In the genomic region with DNA sequence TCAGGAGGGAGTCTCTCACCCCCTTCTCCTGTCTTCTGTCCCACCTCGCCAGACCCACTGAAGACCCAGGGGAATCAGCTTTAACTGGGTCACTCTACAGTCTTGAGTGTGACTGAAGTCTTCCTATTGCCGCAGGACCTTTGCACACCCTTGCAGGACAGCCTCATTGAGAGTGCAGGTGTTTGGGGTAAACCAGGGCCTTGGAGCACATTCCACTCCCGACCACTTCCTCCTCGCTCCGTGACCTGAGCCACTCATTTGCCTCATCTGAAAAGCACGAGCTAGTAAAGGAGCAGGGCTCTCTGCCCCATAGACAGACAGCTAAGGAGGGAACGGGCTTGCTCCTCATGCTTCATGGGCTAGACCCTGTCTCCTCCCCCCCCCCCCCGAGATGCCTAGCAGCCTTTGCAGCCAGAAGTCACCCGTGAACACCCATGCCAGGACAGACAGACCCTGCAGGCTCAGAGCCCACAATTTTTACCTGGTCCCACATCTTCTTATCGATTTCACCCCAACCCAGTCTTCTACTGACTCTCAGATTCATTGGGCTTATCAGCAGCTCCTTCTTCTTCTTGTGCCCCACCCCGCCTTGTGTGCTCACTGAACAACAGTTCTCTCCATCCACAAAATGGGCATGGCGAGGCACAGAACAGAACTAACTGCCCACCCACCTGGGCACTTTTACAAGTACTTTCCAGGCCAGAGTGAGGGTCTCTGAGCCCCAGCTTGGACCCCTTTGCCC, we compare ENCODE assay signal across 14 mouse cellular contexts. TPM values are rescaled to one million over a fixed set of nuclear protein-coding genes. Genes with fewer than 3 reads are reported as not detected.
A peak's percentile ranks its signal among the peaks of the same experiment; 100 is the strongest.
DNase-seq lines count a peak whose midpoint lies in the region; ATAC-seq and TF ChIP-seq lines count a peak whose summit lies in the region.
"Had no signal": no experiment of that assay in that cellular context is flagged by ENCODE, and none has a peak within 500 bp of the region (broad histone marks: within the 10 kb centered on the region; RNA-seq: fewer than 3 reads in every experiment).

No protein-coding gene starts in this region.

- H3K36me3 ChIP-seq in heart, embryonic 15.5 days = no peaks in the 10 kb centered on the region
- H3K36me3 ChIP-seq in spleen, adult 2 months (ENCODE audit: control insufficient read depth, insufficient read depth, low read length) = peaks cover 5% of the 10 kb centered on the region; the same call in 1 of the 2 replicates
- peaks cover 16% of the 10 kb centered on the region; the same call in 1 of the 2 replicates for H3K36me3 ChIP-seq in macrophage (ENCODE audit: inconsistent target)
- H3K36me3 ChIP-seq: limb, embryonic 15.5 days had no signal

- no peak for DNase-seq in heart, postnatal 4 days
- no peak for DNase-seq in spleen, adult 2 months (ENCODE audit: low read depth in 1 of 2, low spot score in 2 of 2)
- no peak for DNase-seq in spleen, postnatal 14 days (ENCODE audit: low spot score in 2 of 2)
- no peak for DNase-seq in cerebellum, adult 9-11 months
- no peak for DNase-seq in ovary, postnatal 36 days (ENCODE audit: low spot score)

- no peak for TF ChIP-seq CTCF in spleen, adult 2 months (IDR thresholded peaks at IDR 0.05; ENCODE audit: extremely low read depth, insufficient read depth, insufficient read length, insufficient replicate concordance)

- H3K27me3 ChIP-seq in heart, embryonic 15.5 days = peaks cover 37% of the 10 kb centered on the region
- H3K27me3 ChIP-seq in spleen, adult 2 months (ENCODE audit: control insufficient read depth, insufficient read depth, low read length) = no peaks in the 10 kb centered on the region

- 67% methylated on average over 12 of the region's 12 CpGs for WGBS in heart, embryonic 15.5 days
- 40% methylated on average over 11 of the region's 12 CpGs for WGBS in spleen, adult 2 months
- 57% methylated on average over 12 of the region's 12 CpGs for WGBS in macrophage (ENCODE audit: missing documents)

- H3K9ac ChIP-seq in heart, embryonic 15.5 days = no peak overlapping the region
- H3K9ac ChIP-seq: limb, embryonic 15.5 days had no signal

- H3K4me3 ChIP-seq in heart, embryonic 15.5 days = 0 out of 2 replicates have a peak overlapping the region, but pooled peaks have one; percentile 42
- H3K4me3 ChIP-seq in spleen, adult 2 months (ENCODE audit: extremely low read depth, insufficient read depth, insufficient read length) = peak overlapping the region; percentile 68
- H3K4me3 ChIP-seq in macrophage (ENCODE audit: inconsistent target) = peak overlapping the region; percentile 83

- no peaks in the 10 kb centered on the region for H3K9me3 ChIP-seq in heart, embryonic 15.5 days (replicated peaks)
- H3K9me3 ChIP-seq: limb, embryonic 15.5 days had no signal

- H3K4me2 ChIP-seq in heart, embryonic 15.5 days = peak overlapping the region; percentile 68

- peaks cover 18% of the 10 kb centered on the region for H3K4me1 ChIP-seq in heart, embryonic 15.5 days (replicated peaks)
- peaks cover 17% of the 10 kb centered on the region for H3K4me1 ChIP-seq in spleen, adult 2 months (ENCODE audit: control insufficient read depth, insufficient read depth, insufficient read length)

- TF ChIP-seq POLR2A in spleen, adult 2 months (IDR thresholded peaks at IDR 0.05; ENCODE audit: low read depth, low read length) = no peak

- peaks cover 59% of the 10 kb centered on the region for H3K79me2 ChIP-seq in macrophage (ENCODE audit: inconsistent target)

- no peak for ATAC-seq in heart, embryonic 15.5 days (replicated peaks; ENCODE audit: insufficient number of reproducible peaks, insufficient read depth, low FRiP score, low read depth)
- ATAC-seq: forebrain, embryonic 14.5 days; intestine, postnatal 0 days; Patski had no signal

- H3K27ac ChIP-seq in heart, embryonic 15.5 days = no peak overlapping the region
- H3K27ac ChIP-seq in spleen, adult 2 months (ENCODE audit: insufficient read depth, low read length) = peak overlapping the region; percentile 83
- peak overlapping the region; percentile 90 for H3K27ac ChIP-seq in macrophage
- H3K27ac ChIP-seq: limb, embryonic 15.5 days had no signal

RNA-seq across cellular contexts. Expression of a gene that starts 1.8 kb away (rescaled TPM):
- 39.1 and 47.0 TPM in 2 replicates for polyA plus RNA-seq in heart, embryonic 15.5 days (2015; fragmentation: Nextera tagmentation; extraction: Ambion mirVana)
- 10 to 100 TPM; 28.9 to 31.7 TPM for total RNA-seq in heart, postnatal 4 days (2021)
- polyA plus RNA-seq in spleen, adult 2 months (2012; rRNA removed) = 168 and 181 TPM in 2 replicates
- total RNA-seq in macrophage (2018; cell fraction: chromatin; rRNA removed) = 100 to 1,000 TPM in 13 of 26 experiments, 10 to 100 TPM in 13; 24.1 to 184 (median 97.0) TPM
- 100 to 1,000 TPM; 518 to 856 (median 728) TPM for total RNA-seq in macrophage (2018; cell fraction: cytosol; rRNA removed)
- 100 to 1,000 TPM in 25 of 26 experiments, 10 to 100 TPM in 1; 78.4 to 397 (median 257) TPM for total RNA-seq in macrophage (2018; cell fraction: nucleus; rRNA removed)
- 662 to 1,499 TPM (median 1,028 TPM) in 3 replicates for polyA plus RNA-seq in macrophage (2018)

RNA-seq across cellular contexts. Expression of a gene that starts 10.8 kb away (rescaled TPM):
- 1.1 and 2.7 TPM in 2 replicates for polyA plus RNA-seq in heart, embryonic 15.5 days (2015; fragmentation: Nextera tagmentation; extraction: Ambion mirVana)
- 1 to 10 TPM in 1 of 2 experiments, under 1 TPM in 1; 0.98 to 2.4 TPM for total RNA-seq in heart, postnatal 4 days (2021)
- polyA plus RNA-seq in spleen, adult 2 months (2012; rRNA removed) = 1.1 and 1.2 TPM in 2 replicates
- not detected for total RNA-seq in macrophage (2018; cell fraction: chromatin; rRNA removed)
- under 1 TPM in 2 of 26 experiments, not detected in 24; 0.18 to 0.35 TPM for total RNA-seq in macrophage (2018; cell fraction: cytosol; rRNA removed)
- not detected for total RNA-seq in macrophage (2018; cell fraction: nucleus; rRNA removed)
- not detected in 3 replicates for polyA plus RNA-seq in macrophage (2018)
- total RNA-seq: megakaryocyte-erythroid progenitor cell, adult 5-6 weeks; monocyte, adult 5-6 weeks had no signal
- polyA plus RNA-seq: Patski had no signal

RNA-seq across cellular contexts. Expression of a gene that starts 16.5 kb away (rescaled TPM):
- 950 and 1,236 TPM in 2 replicates for polyA plus RNA-seq in heart, embryonic 15.5 days (2015; fragmentation: Nextera tagmentation; extraction: Ambion mirVana)
- total RNA-seq in heart, postnatal 4 days (2021) = 100 to 1,000 TPM; 646 to 728 TPM
- polyA plus RNA-seq in spleen, adult 2 months (2012; rRNA removed) = 60.6 and 67.6 TPM in 2 replicates
- total RNA-seq in macrophage (2018; cell fraction: chromatin; rRNA removed) = 1 to 10 TPM in 1 of 26 experiments, not detected in 25; 1.9 TPM
- not detected for total RNA-seq in macrophage (2018; cell fraction: cytosol; rRNA removed)
- not detected for total RNA-seq in macrophage (2018; cell fraction: nucleus; rRNA removed)
- not detected in 3 replicates for polyA plus RNA-seq in macrophage (2018)
- total RNA-seq: megakaryocyte-erythroid progenitor cell, adult 5-6 weeks; monocyte, adult 5-6 weeks; neutrophil, adult 5-6 weeks had no signal
- polyA plus RNA-seq: Patski had no signal

RNA-seq across cellular contexts. Expression of a gene that starts 18.7 kb away (rescaled TPM):
- polyA plus RNA-seq in heart, embryonic 15.5 days (2015; fragmentation: Nextera tagmentation; extraction: Ambion mirVana) = 0.25 and 0.39 TPM in 2 replicates
- total RNA-seq in heart, postnatal 4 days (2021) = 1 to 10 TPM in 1 of 2 experiments, under 1 TPM in 1; 0.95 to 1.4 TPM
- 0.92 and 1.0 TPM in 2 replicates for polyA plus RNA-seq in spleen, adult 2 months (2012; rRNA removed)
- 1 to 10 TPM in 19 of 26 experiments, under 1 TPM in 7; 0.50 to 7.1 (median 1.5) TPM for total RNA-seq in macrophage (2018; cell fraction: chromatin; rRNA removed)
- total RNA-seq in macrophage (2018; cell fraction: cytosol; rRNA removed) = under 1 TPM; 0.09 to 0.59 (median 0.22) TPM
- 1 to 10 TPM in 13 of 26 experiments, under 1 TPM in 13; 0.29 to 3.0 (median 0.94) TPM for total RNA-seq in macrophage (2018; cell fraction: nucleus; rRNA removed)
- polyA plus RNA-seq in macrophage (2018) = 0.14 to 0.27 TPM (median 0.22 TPM) in 3 replicates
- total RNA-seq: megakaryocyte-erythroid progenitor cell, adult 5-6 weeks had no signal

RNA-seq across cellular contexts. Expression of a gene that starts 36.1 kb away (rescaled TPM):
- 2.6 and 15.2 TPM in 2 replicates for polyA plus RNA-seq in heart, embryonic 15.5 days (2015; fragmentation: Nextera tagmentation; extraction: Ambion mirVana)
- 1 to 10 TPM; 2.0 to 3.5 TPM for total RNA-seq in heart, postnatal 4 days (2021)
- polyA plus RNA-seq in spleen, adult 2 months (2012; rRNA removed) = 0.94 and 1.8 TPM in 2 replicates
- total RNA-seq in macrophage (2018; cell fraction: chromatin; rRNA removed) = not detected
- total RNA-seq in macrophage (2018; cell fraction: cytosol; rRNA removed) = not detected
- total RNA-seq in macrophage (2018; cell fraction: nucleus; rRNA removed) = not detected
- not detected in 3 replicates for polyA plus RNA-seq in macrophage (2018)
- total RNA-seq: megakaryocyte-erythroid progenitor cell, adult 5-6 weeks; monocyte, adult 5-6 weeks; neutrophil, adult 5-6 weeks had no signal
- polyA plus RNA-seq: forebrain, embryonic 14.5 days; Patski had no signal

Comparison
In these comparisons a context has a peak if more than half of its experiments do, and no peak if none do; other contexts are left out.
1. RNA of a gene that starts 16.5 kb away (polyA plus RNA-seq): 950 to 1,236 TPM in heart, embryonic 15.5 days and 60.6 to 67.6 TPM in spleen, adult 2 months; not detected in macrophage; every median in the first group is over 10 times any median in the second.
2. Peak in every context shown above with its lines, with median percentiles within 50 percentile points of each other: H3K4me3 ChIP-seq.